Mouse (Mus musculus) limb, embryonic 12.5 days (tissue): ENCODE measurements around the gene Mmp14. TPM values are rescaled to one million over a fixed set of nuclear protein-coding genes. Genes with fewer than 3 reads are reported as not detected.

Source experiments
- ATAC-seq: fragments of 200-750 bp; cut with Nextera tagmentation; 2 replicates; pipeline ENCODE4 v1.8.0; 2017; ENCODE audit warnings: low read depth, moderate TSS enrichment; ENCODE audit not compliant: insufficient number of reproducible peaks, insufficient read depth, low FRiP score, low TSS enrichment
- H3K27ac ChIP-seq: fragments of 300-500 bp; sonication (generic); 2 replicates; pipeline ENCODE4 v1.5.1; 2016; ENCODE audit warnings: mild to moderate bottlenecking, moderate library complexity
- H3K27me3 ChIP-seq: fragments of 300-500 bp; sonication (generic); 2 replicates; pipeline ENCODE4 v1.6.1; 2016; ENCODE audit warnings: mild to moderate bottlenecking, moderate library complexity
- H3K36me3 ChIP-seq: fragments of 300-500 bp; sonication (generic); 2 replicates; pipeline ENCODE4 v1.6.1; 2016; ENCODE audit warnings: mild to moderate bottlenecking, moderate library complexity
- H3K4me1 ChIP-seq: fragments of 300-500 bp; sonication (generic); replicated peaks from 2 replicates; pipeline ENCODE4 v1.6.1; 2016
- H3K4me2 ChIP-seq: fragments of 300-500 bp; sonication (generic); 2 replicates; pipeline ENCODE4 v1.6.1; 2016; ENCODE audit warnings: mild to moderate bottlenecking, moderate library complexity
- H3K4me3 ChIP-seq: fragments of 300-500 bp; sonication (generic); replicated peaks from 2 replicates; pipeline ENCODE4 v1.5.1; 2016; ENCODE audit warnings: mild to moderate bottlenecking
- H3K9ac ChIP-seq: fragments of 300-500 bp; sonication (generic); replicated peaks from 2 replicates; pipeline ENCODE4 v1.6.1; 2016; ENCODE audit warnings: mild to moderate bottlenecking, moderate library complexity
- H3K9me3 ChIP-seq: fragments of 300-500 bp; sonication (generic); 2 replicates; pipeline ENCODE4 v1.6.1; 2016; ENCODE audit warnings: mild to moderate bottlenecking, moderate library complexity
- WGBS: fragments of 180-500 bp; shearing (Covaris S2); methylation state at CpG from one replicate; pipeline ENCODE4 v1.1.7; 2016; 5-methylcytosine and 5-hydroxymethylcytosine counted together
- polyA plus RNA-seq: library from polyadenylated mRNA; unstranded; fragments of >200 nt; fragmentation: Nextera tagmentation; extraction: Ambion mirVana; gene quantifications from 2 replicates; pipeline ENCODE4 v1.2.1, GENCODE M21; 2016

The Mmp14 gene
- polyA plus RNA-seq, 1 experiment from 2014 or later = 149 TPM

DNA sequence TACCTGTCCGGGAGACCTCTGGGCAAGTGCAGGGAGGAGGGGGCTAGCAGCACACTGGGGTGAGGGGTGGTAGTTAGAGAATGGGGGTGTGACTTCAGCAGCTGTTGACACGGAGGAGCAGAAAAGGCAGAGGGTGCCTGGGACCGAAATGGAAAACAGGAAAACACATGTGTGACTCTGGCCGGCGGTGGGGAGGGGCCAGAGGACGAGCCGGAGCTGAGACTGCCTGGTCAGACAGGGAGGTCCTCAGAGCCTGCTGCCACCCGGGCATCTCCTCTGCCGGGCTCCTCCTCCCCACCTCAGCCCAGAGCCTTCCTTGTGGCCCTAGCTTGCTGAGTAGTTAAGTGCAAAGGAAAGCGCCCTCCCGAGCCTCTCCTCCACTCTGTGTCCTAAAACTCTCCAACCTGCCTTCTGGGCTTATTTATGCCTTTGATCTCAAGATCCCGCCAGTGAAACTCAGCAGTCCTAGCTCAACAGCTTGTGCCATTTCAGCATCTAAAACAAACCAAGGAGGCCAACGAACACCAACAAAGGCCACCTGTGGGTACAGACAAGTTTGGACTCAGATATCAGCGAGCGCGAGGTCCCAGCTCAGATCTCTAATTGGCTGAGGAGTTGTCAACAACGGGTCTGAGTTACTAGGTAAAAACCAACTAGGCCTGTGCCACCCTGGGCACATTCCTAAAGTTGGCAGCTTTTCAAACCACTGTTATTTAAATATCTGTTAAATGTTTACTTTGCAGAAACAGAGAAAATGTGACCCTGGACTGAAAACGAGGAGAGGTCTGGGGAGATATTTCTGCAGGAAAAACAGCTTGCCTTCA is 17.3 kb upstream of the Mmp14 start:
- H3K4me1 ChIP-seq = peaks cover 29% of the 10 kb centered on the region
- H3K27me3 ChIP-seq = peaks cover 15% of the 10 kb centered on the region
- H3K9me3 ChIP-seq = no peaks in the 10 kb centered on the region
- no peak overlapping the region; the same call in 1 of the 2 replicates for H3K9ac ChIP-seq
- 5% methylated on average over 18 of the region's 18 CpGs for WGBS
- H3K27ac ChIP-seq = peak overlapping the region; percentile 54; the same call in 1 of the 2 replicates
- ATAC-seq = peak; percentile 61; the same call in 1 of the 2 replicates
- H3K36me3 ChIP-seq = no peaks in the 10 kb centered on the region
- peak overlapping the region; percentile 55 for H3K4me2 ChIP-seq
- H3K4me3 ChIP-seq = peak overlapping the region; percentile 16

GRCm38 (mm10) chr14:54415241-54416020 is 16.0 kb upstream of the Mmp14 start:
- ATAC-seq = no peak
- no peaks in the 10 kb centered on the region for H3K9me3 ChIP-seq
- H3K27me3 ChIP-seq = peaks cover 15% of the 10 kb centered on the region
- H3K9ac ChIP-seq = no peak overlapping the region
- H3K4me1 ChIP-seq = peaks cover 29% of the 10 kb centered on the region
- no peaks in the 10 kb centered on the region for H3K36me3 ChIP-seq
- no peak overlapping the region for H3K4me3 ChIP-seq
- WGBS = 15% methylated on average over 13 of the region's 13 CpGs
- no peak overlapping the region for H3K27ac ChIP-seq
- no peak overlapping the region for H3K4me2 ChIP-seq

- Histone ChIP-seq H3K36me3 (no peaks in the 10 kb centered on the region), H3K4me1 (peaks cover 33% of the 10 kb centered on the region), H3K9ac (no peak overlapping the region), H3K27ac (no peak overlapping the region), H3K4me2 (no peak overlapping the region), H3K9me3 (no peaks in the 10 kb centered on the region), H3K4me3 (no peak overlapping the region), H3K27me3 (peaks cover 15% of the 10 kb centered on the region)
- no peak for ATAC-seq
- WGBS = 28% methylated on average over 5 of the region's 5 CpGs
Observed at GRCm38 (mm10) chr14:54416229-54416775, 15.1 kb upstream of the Mmp14 start.

DNA sequence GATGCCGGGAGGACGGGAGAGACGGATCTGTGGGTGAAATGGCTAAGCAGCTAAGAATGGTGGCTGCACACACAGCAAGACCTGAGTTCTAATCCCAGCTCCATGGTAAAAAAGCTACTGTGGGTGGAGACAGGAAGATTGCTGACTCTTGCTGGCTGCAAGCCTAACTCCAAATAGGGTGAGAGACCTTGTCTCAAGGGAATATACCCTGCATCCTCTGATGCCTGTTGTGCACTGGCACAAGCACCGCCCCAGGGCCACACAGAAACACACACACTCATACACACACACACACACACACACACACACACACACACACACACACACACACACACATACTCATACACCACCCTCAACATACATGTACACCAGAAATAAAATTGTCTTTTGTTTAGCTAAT is 14.6 kb upstream of the Mmp14 start:
- Histone ChIP-seq H3K4me3 (no peak overlapping the region), H3K4me2 (no peak overlapping the region), H3K27ac (no peak overlapping the region), H3K27me3 (peaks cover 15% of the 10 kb centered on the region), H3K9ac (no peak overlapping the region), H3K4me1 (peaks cover 33% of the 10 kb centered on the region), H3K36me3 (no peaks in the 10 kb centered on the region), H3K9me3 (no peaks in the 10 kb centered on the region)
- 68% methylated on average over 3 of the region's 4 CpGs for WGBS
- ATAC-seq = no peak

DNA sequence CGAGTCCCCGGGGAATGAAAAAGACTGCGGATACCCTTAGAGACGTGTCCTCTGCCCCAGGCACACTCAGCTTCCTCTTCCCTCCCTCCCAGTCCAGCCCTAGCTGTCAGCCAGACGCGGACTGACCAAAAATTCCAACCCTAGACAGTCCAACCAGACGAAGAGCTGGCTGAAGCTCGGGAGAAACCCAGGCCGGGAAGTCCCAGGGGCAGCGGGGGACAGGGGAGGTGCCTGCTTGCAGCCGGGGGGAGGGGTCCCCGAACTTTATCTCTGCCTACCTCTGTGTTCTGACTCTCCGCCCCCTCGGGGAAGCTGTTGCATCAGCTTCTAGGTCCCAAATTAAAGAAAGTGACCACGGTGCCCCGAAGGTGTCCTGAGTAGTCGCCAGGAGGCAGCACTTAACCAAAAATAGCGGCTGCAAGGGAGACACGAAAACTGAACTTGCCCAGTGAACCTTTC is 13.8 kb upstream of the Mmp14 start, which contains the start of gene Slc7a7:
Gene Slc7a7 (minus strand): TSS at position 158 of the 459 bp plus-strand sequence.
- WGBS = 9% methylated on average over 19 of the region's 19 CpGs
- H3K27ac ChIP-seq = no peak within 1 kb of the TSS
- H3K9me3 ChIP-seq = no peaks in the 10 kb centered on the region
- no peak within 1 kb of the TSS for H3K9ac ChIP-seq
- no peak for ATAC-seq
- H3K27me3 ChIP-seq = peaks cover 15% of the 10 kb centered on the region
- peaks cover 33% of the 10 kb centered on the region for H3K4me1 ChIP-seq
- peak within 1 kb of the TSS; percentile 34 for H3K4me2 ChIP-seq
- H3K36me3 ChIP-seq = no peaks in the 10 kb centered on the region
- H3K4me3 ChIP-seq = no peak within 1 kb of the TSS

GRCm38 (mm10) chr14:54421014-54421413 is 10.4 kb upstream of the Mmp14 start:
- no peak overlapping the region for H3K27ac ChIP-seq
- no peak for ATAC-seq
- H3K9ac ChIP-seq = no peak overlapping the region
- 0 out of 2 replicates have a peak, but pooled peaks cover 14% of the 10 kb centered on the region for H3K4me1 ChIP-seq
- peaks cover 15% of the 10 kb centered on the region for H3K27me3 ChIP-seq
- no peak overlapping the region for H3K4me2 ChIP-seq
- H3K4me3 ChIP-seq = no peak overlapping the region
- 53% methylated on average over 2 of the region's 2 CpGs for WGBS
- H3K9me3 ChIP-seq = 0 out of 2 replicates have a peak, but pooled peaks cover 4% of the 10 kb centered on the region
- no peaks in the 10 kb centered on the region for H3K36me3 ChIP-seq

- H3K9ac ChIP-seq = no peak overlapping the region
- no peaks in the 10 kb centered on the region for H3K27me3 ChIP-seq
- peaks cover 7% of the 10 kb centered on the region; the same call in 1 of the 2 replicates for H3K4me1 ChIP-seq
- no peak overlapping the region for H3K4me3 ChIP-seq
- no peak for ATAC-seq
- no peak overlapping the region for H3K4me2 ChIP-seq
- 0 out of 2 replicates have a peak, but pooled peaks cover 4% of the 10 kb centered on the region for H3K9me3 ChIP-seq
- 65% methylated on average over 5 of the region's 5 CpGs for WGBS
- peaks cover 2% of the 10 kb centered on the region; the same call in 1 of the 2 replicates for H3K36me3 ChIP-seq
- no peak overlapping the region for H3K27ac ChIP-seq
Observed at GRCm38 (mm10) chr14:54423406-54423805, 8.0 kb upstream of the Mmp14 start.

DNA sequence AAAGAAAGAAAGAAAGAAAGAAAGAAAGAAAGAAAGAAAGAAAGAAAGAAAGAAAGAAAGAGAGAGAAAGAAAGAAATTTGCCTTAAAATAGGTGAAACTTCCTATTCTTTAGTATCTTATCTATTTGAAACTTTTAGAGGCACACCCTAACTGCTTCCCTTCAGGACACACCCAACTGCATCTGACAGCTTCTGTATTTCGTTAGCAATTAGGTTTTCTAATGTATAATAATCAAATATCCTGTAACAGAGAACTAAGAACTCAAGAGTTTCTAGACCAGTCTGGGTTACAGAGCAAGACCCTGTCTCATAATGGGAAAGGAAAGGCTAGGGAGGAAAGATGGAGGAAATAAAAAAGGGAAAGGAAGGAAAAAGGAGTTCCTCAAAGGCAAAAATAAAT is 6.8 kb upstream of the Mmp14 start:
- no peak for ATAC-seq
- 83% methylated on average over 1 of the region's 1 CpGs for WGBS
- peaks cover 11% of the 10 kb centered on the region; the same call in 1 of the 2 replicates for H3K4me1 ChIP-seq
- H3K9me3 ChIP-seq = 0 out of 2 replicates have a peak, but pooled peaks cover 4% of the 10 kb centered on the region
- H3K4me3 ChIP-seq = no peak overlapping the region
- H3K4me2 ChIP-seq = no peak overlapping the region
- H3K27ac ChIP-seq = no peak overlapping the region
- no peak overlapping the region for H3K9ac ChIP-seq
- H3K27me3 ChIP-seq = no peaks in the 10 kb centered on the region
- H3K36me3 ChIP-seq = peaks cover 14% of the 10 kb centered on the region

DNA sequence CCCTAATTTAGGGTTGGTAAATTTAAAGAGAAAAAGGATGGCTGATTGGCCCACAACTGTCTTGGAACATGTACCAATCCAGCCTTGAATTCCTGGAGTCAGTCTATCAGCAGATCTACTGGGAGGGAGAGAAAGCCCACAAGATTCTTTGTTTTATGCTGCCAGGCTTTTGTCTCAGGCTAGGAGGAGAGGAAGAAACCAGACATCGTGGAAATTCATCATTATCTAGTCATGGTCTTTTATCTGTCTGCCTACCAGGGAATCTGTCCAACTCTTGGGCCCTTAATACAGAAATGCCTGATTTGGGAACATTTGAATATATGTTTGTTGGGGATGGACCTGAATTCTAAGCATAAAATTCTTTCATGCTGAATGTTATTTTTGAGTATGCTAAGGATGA is 5.9 kb upstream of the Mmp14 start:
- peak overlapping the region; percentile 66 for H3K4me2 ChIP-seq
- no peaks in the 10 kb centered on the region for H3K27me3 ChIP-seq
- H3K4me1 ChIP-seq = peaks cover 20% of the 10 kb centered on the region
- 0 out of 2 replicates have a peak, but pooled peaks cover 4% of the 10 kb centered on the region for H3K9me3 ChIP-seq
- no peak for ATAC-seq
- no peak overlapping the region for H3K4me3 ChIP-seq
- peaks cover 18% of the 10 kb centered on the region for H3K36me3 ChIP-seq
- 85% methylated on average over 1 of the region's 1 CpGs for WGBS
- no peak overlapping the region for H3K9ac ChIP-seq
- no peak overlapping the region for H3K27ac ChIP-seq

- 34% methylated on average over 14 of the region's 14 CpGs for WGBS
- Histone ChIP-seq H3K4me3 (peak overlapping the region; percentile 86), H3K27ac (peak overlapping the region; percentile 91), H3K27me3 (no peaks in the 10 kb centered on the region), H3K9ac (peak overlapping the region; percentile 81), H3K4me1 (peaks cover 21% of the 10 kb centered on the region), H3K36me3 (peaks cover 18% of the 10 kb centered on the region), H3K4me2 (peak overlapping the region; percentile 66), H3K9me3 (0 out of 2 replicates have a peak, but pooled peaks cover 4% of the 10 kb centered on the region)
- no peak for ATAC-seq
Observed at GRCm38 (mm10) chr14:54426003-54426688, 5.3 kb upstream of the Mmp14 start.
